9 mouse cellular contexts compared by ENCODE assay signal in genomic region chr8:123410049-123410587, GRCm38 (mm10). TPM values are rescaled to one million over a fixed set of nuclear protein-coding genes. Genes with fewer than 3 reads are reported as not detected.
DNase-seq lines count a peak whose midpoint lies in the region; ATAC-seq and TF ChIP-seq lines count a peak whose summit lies in the region.
"Had no signal": no experiment of that assay in that cellular context is flagged by ENCODE, and none has a peak within 500 bp of the region (broad histone marks: within the 10 kb centered on the region; RNA-seq: fewer than 3 reads in every experiment).

No protein-coding gene starts in this region.

- DNase-seq in kidney, postnatal 10 days: peak; percentile 52
- DNase-seq in kidney, adult 9 months: no peak
- DNase-seq in CH12.LX (ENCODE audit: extremely low read depth): peak; percentile 62
- peak; percentile 69 for DNase-seq in cerebellum, adult 9-11 months
- DNase-seq in heart, adult 18-20 months: peak; percentile 66 to 71
- DNase-seq in left cerebral cortex, adult 18-20 months (ENCODE audit: low spot score in 2 of 2): no peak
- no peak for DNase-seq in thymus, adult 2 months

- TF ChIP-seq CTCF in CH12.LX (conservative IDR thresholded peaks at IDR 0.05 in 1 of 2, IDR thresholded peaks at IDR 0.05 in 1 of 2; ENCODE audit: low read depth in 2 of 2, low read length in 2 of 2): no peak
- TF ChIP-seq CTCF in thymus, adult 2 months (IDR thresholded peaks at IDR 0.05; ENCODE audit: borderline replicate concordance, control insufficient read depth, extremely low read depth, insufficient read depth, low read length, poor library complexity): no peak

- no peaks in the 10 kb centered on the region for H3K79me2 ChIP-seq in CH12.LX (replicated peaks; ENCODE audit: control insufficient read depth, extremely low read depth, insufficient read depth, poor library complexity, severe bottlenecking)

- TF ChIP-seq RAD21 in CH12.LX (IDR thresholded peaks at IDR 0.05; ENCODE audit: low read depth, low read length): no peak

- no peak for TF ChIP-seq POLR2A in CH12.LX (IDR thresholded peaks at IDR 0.05; ENCODE audit: low read depth, low read length)
- no peak for TF ChIP-seq POLR2A in thymus, adult 2 months (IDR thresholded peaks at IDR 0.05; ENCODE audit: control insufficient read depth, extremely low read depth, insufficient read depth, low read length, poor library complexity)

- no peak overlapping the region for H3K4me3 ChIP-seq in CH12.LX (replicated peaks in 1 of 3; ENCODE audit: low read depth in 2 of 3, low read length in 2 of 3, poor library complexity in 1 of 3)
- no peak overlapping the region for H3K4me3 ChIP-seq in thymus, adult 2 months (ENCODE audit: control insufficient read depth, insufficient read depth, low read length)

- H3K36me3 ChIP-seq in CH12.LX (replicated peaks in 1 of 2; ENCODE audit: control insufficient read depth in 1 of 2, insufficient read depth in 1 of 2, low read length in 1 of 2): no peaks in the 10 kb centered on the region
- H3K36me3 ChIP-seq in thymus, adult 2 months (ENCODE audit: control insufficient read depth, insufficient read depth, low read length): no peaks in the 10 kb centered on the region

- dilution Hi-C loops in CH12.LX (cut with MboI; ENCODE audit: extremely low pct_ligation_motif_present, extremely low pct_unique_long_range_greater_than_20kb, low sequenced_read_pairs): no loop called here

- H3K9ac ChIP-seq in CH12.LX (ENCODE audit: insufficient read depth, low read depth): no peak overlapping the region

- TF ChIP-seq EP300 in CH12.LX (IDR thresholded peaks at IDR 0.05; ENCODE audit: low read length): peak; percentile 25; the same call in 1 of the 2 replicates

- peak; percentile 19 for ATAC-seq in megakaryocyte-erythroid progenitor cell, adult 5-6 weeks (replicated peaks; ENCODE audit: low FRiP score, low TSS enrichment, poor library complexity, severe bottlenecking)

- peaks cover 36 to 71% of the 10 kb centered on the region in 2 experiments for H3K4me1 ChIP-seq in CH12.LX (ENCODE audit: control insufficient read depth in 1 of 2, insufficient read depth in 2 of 2)
- H3K4me1 ChIP-seq in thymus, adult 2 months (replicated peaks; ENCODE audit: control insufficient read depth, insufficient read depth, low read length): peaks cover 81% of the 10 kb centered on the region

- H3K27me3 ChIP-seq in CH12.LX (replicated peaks): peaks cover 41% of the 10 kb centered on the region
- H3K27me3 ChIP-seq in thymus, adult 2 months (ENCODE audit: control insufficient read depth, insufficient read depth, low read length): peaks cover 3% of the 10 kb centered on the region; the same call in 1 of the 2 replicates

- no peaks in the 10 kb centered on the region for H3K9me3 ChIP-seq in CH12.LX (replicated peaks; ENCODE audit: low read length)

- in situ Hi-C loops in CH12.LX (cut with MboI; ENCODE audit: low pct_ligation_motif_present, low pct_unique_long_range_greater_than_20kb, low sequenced_read_pairs): no loop called here

- peak overlapping the region; percentile 95; the same call in 1 of the 2 replicates for H3K4me2 ChIP-seq in CH12.LX (ENCODE audit: insufficient read depth, low read depth, poor library complexity, severe bottlenecking)

- no peak overlapping the region for H3K27ac ChIP-seq in CH12.LX (ENCODE audit: insufficient read depth, low read depth)
- no peak overlapping the region for H3K27ac ChIP-seq in thymus, adult 2 months (ENCODE audit: control insufficient read depth, insufficient read depth, low read length)

- WGBS in thymus, adult 2 months: 75% methylated on average over 8 of the region's 8 CpGs

TF ChIP-seq in CH12.LX, 34 proteins besides CTCF, POLR2A, EP300 and RAD21:
- peak; percentile 35 for TF ChIP-seq ETS1 (conservative IDR thresholded peaks at IDR 0.05; ENCODE audit: low read depth, low read length)
- peak; percentile 71 for TF ChIP-seq BHLHE40 (IDR thresholded peaks at IDR 0.05; ENCODE audit: low read depth, low read length)
- 0 out of 2 replicates have a peak, but pooled peaks have one; percentile 4 for TF ChIP-seq JUN (IDR thresholded peaks at IDR 0.05; ENCODE audit: insufficient read depth, low read depth, low read length)
- TF ChIP-seq USF1 (IDR thresholded peaks at IDR 0.05; ENCODE audit: low read depth, low read length): no peak

RNA-seq across cellular contexts. Expression of gene Tubb3, which starts 1.1 kb away (rescaled TPM):
- 1.8 and 3.1 TPM in 2 replicates for total RNA-seq in CH12.LX (2012; rRNA removed)
- total RNA-seq in CH12.LX (2014; rRNA removed): 1.3 and 2.2 TPM in 2 replicates
- 1.8 and 2.6 TPM in 2 replicates for polyA plus RNA-seq in CH12.LX (2012; ENCODE audit: insufficient read length, low read depth)
- under 1 TPM; 0.22 to 0.26 TPM for total RNA-seq in heart, adult 18-20 months (2021)
- 1.0 and 1.3 TPM in 2 replicates for total RNA-seq in megakaryocyte-erythroid progenitor cell, adult 5-6 weeks (2014; fragmentation: Nextera tagmentation)
- 0.19 TPM in 1 of 2 replicates, not detected in the other for total RNA-seq in megakaryocyte-erythroid progenitor cell, adult 5-6 weeks (2017)
- total RNA-seq in left cerebral cortex, adult 18-20 months (2021): 100 to 1,000 TPM; 392 to 405 TPM
- polyA plus RNA-seq in thymus, adult 2 months (2012; rRNA removed): 19.4 and 31.5 TPM in 2 replicates

RNA-seq across cellular contexts. Expression of gene Mc1r, which starts 3.2 kb away (rescaled TPM):
- total RNA-seq in CH12.LX (2012; rRNA removed): 0.04 TPM in 1 of 2 replicates, not detected in the other
- total RNA-seq in CH12.LX (2014; rRNA removed): not detected in 2 replicates
- polyA plus RNA-seq in CH12.LX (2012; ENCODE audit: insufficient read length, low read depth): 0.07 TPM in 1 of 2 replicates, not detected in the other
- not detected for total RNA-seq in heart, adult 18-20 months (2021)
- total RNA-seq in megakaryocyte-erythroid progenitor cell, adult 5-6 weeks (2014; fragmentation: Nextera tagmentation): 0.92 and 1.7 TPM in 2 replicates
- 0.91 TPM in 1 of 2 replicates, not detected in the other for total RNA-seq in megakaryocyte-erythroid progenitor cell, adult 5-6 weeks (2017)
- total RNA-seq in left cerebral cortex, adult 18-20 months (2021): under 1 TPM in 1 of 2 experiments, not detected in 1; 0.12 TPM
- polyA plus RNA-seq in thymus, adult 2 months (2012; rRNA removed): 0.34 and 0.46 TPM in 2 replicates
- total RNA-seq: hematopoietic stem cell, adult 5-6 weeks had no signal

RNA-seq across cellular contexts. Expression of gene Def8, which starts 13.2 kb away (rescaled TPM):
- 19.9 and 20.9 TPM in 2 replicates for total RNA-seq in CH12.LX (2012; rRNA removed)
- 16.8 and 17.9 TPM in 2 replicates for total RNA-seq in CH12.LX (2014; rRNA removed)
- polyA plus RNA-seq in CH12.LX (2012; ENCODE audit: insufficient read length, low read depth): 22.4 and 23.3 TPM in 2 replicates
- total RNA-seq in heart, adult 18-20 months (2021): 10 to 100 TPM; 64.5 to 64.6 TPM
- 60.6 and 61.1 TPM in 2 replicates for total RNA-seq in megakaryocyte-erythroid progenitor cell, adult 5-6 weeks (2014; fragmentation: Nextera tagmentation)
- total RNA-seq in megakaryocyte-erythroid progenitor cell, adult 5-6 weeks (2017): 33.5 and 45.9 TPM in 2 replicates
- 10 to 100 TPM; 52.9 to 56.3 TPM for total RNA-seq in left cerebral cortex, adult 18-20 months (2021)
- 31.1 and 32.6 TPM in 2 replicates for polyA plus RNA-seq in thymus, adult 2 months (2012; rRNA removed)

RNA-seq across cellular contexts. Expression of gene Tcf25, which starts 36.6 kb away (rescaled TPM):
- total RNA-seq in CH12.LX (2012; rRNA removed): 142 and 168 TPM in 2 replicates
- 204 and 207 TPM in 2 replicates for total RNA-seq in CH12.LX (2014; rRNA removed)
- 393 and 396 TPM in 2 replicates for polyA plus RNA-seq in CH12.LX (2012; ENCODE audit: insufficient read length, low read depth)
- total RNA-seq in heart, adult 18-20 months (2021): 100 to 1,000 TPM; 129 to 152 TPM
- 140 and 145 TPM in 2 replicates for total RNA-seq in megakaryocyte-erythroid progenitor cell, adult 5-6 weeks (2014; fragmentation: Nextera tagmentation)
- 104 and 227 TPM in 2 replicates for total RNA-seq in megakaryocyte-erythroid progenitor cell, adult 5-6 weeks (2017)
- 100 to 1,000 TPM; 565 to 596 TPM for total RNA-seq in left cerebral cortex, adult 18-20 months (2021)
- polyA plus RNA-seq in thymus, adult 2 months (2012; rRNA removed): 256 and 261 TPM in 2 replicates

Comparison
In these comparisons a context has a peak if more than half of its experiments do, and no peak if none do; other contexts are left out.
1. DNase-seq: peak in kidney, postnatal 10 days (single experiment), CH12.LX (single experiment), cerebellum, adult 9-11 months (single experiment) and heart, adult 18-20 months (2 of 2); none in kidney, adult 9 months (single experiment), left cerebral cortex, adult 18-20 months (0 of 2) and thymus, adult 2 months (single experiment).
2. RNA of gene Tubb3, which starts 1.1 kb away (total RNA-seq): 392 to 405 TPM in left cerebral cortex, adult 18-20 months; 1.3 to 3.1 TPM in CH12.LX, 0.19 to 1.3 TPM in megakaryocyte-erythroid progenitor cell, adult 5-6 weeks and 0.22 to 0.26 TPM in heart, adult 18-20 months; every median in the first group is over 10 times any median in the second.